Comparison of ENCODE assay signal across 11 mouse cellular contexts in genomic region chr8:126927058-126927457, GRCm38 (mm10). TPM values are rescaled to one million over a fixed set of nuclear protein-coding genes. Genes with fewer than 3 reads are reported as not detected.
DNase-seq lines count a peak whose midpoint lies in the region; TF ChIP-seq lines count a peak whose summit lies in the region.
"Had no signal": no experiment of that assay in that cellular context is flagged by ENCODE, and none has a peak within 500 bp of the region (broad histone marks: within the 10 kb centered on the region; RNA-seq: fewer than 3 reads in every experiment).

No protein-coding gene starts in this region.

- TF ChIP-seq POLR2A in kidney, adult 2 months (IDR thresholded peaks at IDR 0.05; ENCODE audit: low read depth, low read length): no peak
- TF ChIP-seq POLR2A in cortical plate, adult 2 months (IDR thresholded peaks at IDR 0.05; ENCODE audit: extremely low read depth, insufficient read depth, low read length): no peak

- TF ChIP-seq CTCF in kidney, adult 2 months (conservative IDR thresholded peaks at IDR 0.05; ENCODE audit: insufficient read depth, insufficient read length, low read depth, low read length): peak; percentile 52
- peak; percentile 31; the same call in 1 of the 2 replicates for TF ChIP-seq CTCF in cortical plate, adult 2 months (IDR thresholded peaks at IDR 0.05; ENCODE audit: extremely low read depth, insufficient read depth, low read length)

- no peaks in the 10 kb centered on the region for H3K27me3 ChIP-seq in kidney, adult 2 months (replicated peaks; ENCODE audit: control insufficient read depth, insufficient read depth, low read length)

- 64% methylated on average over 1 of the region's 1 CpGs for WGBS in kidney, adult 2 months

- intact Hi-C loops in left cerebral cortex, postnatal 14 days (cut with DNase I): no loop called here

- no peak overlapping the region for H3K4me3 ChIP-seq in kidney, adult 2 months (ENCODE audit: insufficient read depth, low read depth, low read length)
- H3K4me3 ChIP-seq in cortical plate, adult 2 months (ENCODE audit: insufficient read depth, low read length): no peak overlapping the region

- H3K36me3 ChIP-seq in kidney, adult 2 months (ENCODE audit: control insufficient read depth, insufficient read depth, low read length): 0 out of 2 replicates have a peak, but pooled peaks cover 1% of the 10 kb centered on the region

- H3K27ac ChIP-seq in kidney, adult 2 months (ENCODE audit: insufficient read depth, low read depth, low read length): no peak overlapping the region
- H3K27ac ChIP-seq in cortical plate, adult 2 months (ENCODE audit: insufficient read depth, low read length): no peak overlapping the region

- H3K4me1 ChIP-seq in kidney, adult 2 months (ENCODE audit: control insufficient read depth, insufficient read depth, low read length): peaks cover 13% of the 10 kb centered on the region
- H3K4me1 ChIP-seq in cortical plate, adult 2 months (ENCODE audit: control insufficient read depth, insufficient read depth, low read length): no peaks in the 10 kb centered on the region

- no peak for DNase-seq in kidney, adult 2 months
- no peak for DNase-seq in kidney, postnatal 10 days
- peak; percentile 67 for DNase-seq in 416B (ENCODE audit: low read depth)
- DNase-seq in B cell, adult 2 months: peak; percentile 22 to 27
- DNase-seq in ovary, adult 18-20 months (ENCODE audit: low spot score): no peak
- DNase-seq in left cerebral cortex, postnatal 14 days (ENCODE audit: low spot score in 2 of 2): no peak
- DNase-seq: adrenal gland, adult 2 months; cerebellum, postnatal 14 days; kidney, adult 9 months; left cerebral cortex, postnatal 4 days had no signal

RNA-seq across cellular contexts. Expression of gene Tomm20, which starts 18.6 kb away (rescaled TPM):
- polyA plus RNA-seq in kidney, adult 2 months (2012; rRNA removed): 541 and 684 TPM in 2 replicates
- polyA plus RNA-seq in cortical plate, adult 2 months (2012; rRNA removed): 113 and 125 TPM in 2 replicates
- 100 to 1,000 TPM; 162 to 168 TPM for total RNA-seq in left cerebral cortex, postnatal 14 days (2021)

RNA-seq across cellular contexts. Expression of gene Rbm34, which starts 43.8 kb away (rescaled TPM):
- polyA plus RNA-seq in kidney, adult 2 months (2012; rRNA removed): 5.5 and 5.7 TPM in 2 replicates
- polyA plus RNA-seq in cortical plate, adult 2 months (2012; rRNA removed): 9.3 and 10.5 TPM in 2 replicates
- 10 to 100 TPM; 12.8 to 14.1 TPM for total RNA-seq in left cerebral cortex, postnatal 14 days (2021)

Comparison
In these comparisons a context has a peak if more than half of its experiments do, and no peak if none do; other contexts are left out.
1. DNase-seq: peak in 416B (single experiment) and B cell, adult 2 months (2 of 2); none in kidney, adult 2 months (single experiment), kidney, postnatal 10 days (single experiment), ovary, adult 18-20 months (single experiment) and left cerebral cortex, postnatal 14 days (0 of 2).